Mouse (Mus musculus): ENCODE data around the gene Casq2. TPM values are rescaled to one million over a fixed set of nuclear protein-coding genes. Genes with fewer than 3 reads are reported as not detected.

Gene Casq2
- total and polyA plus RNA-seq, 3 experiments: not detected

GRCm38 (mm10) chr3:102164911-102165310 lies 78.7 kb downstream of the Casq2 start:
- Histone ChIP-seq H3K4me3 (ENCODE audit: control insufficient read depth in 1 of 2, insufficient read depth in 1 of 2, low read depth in 2 of 2, low read length in 2 of 2) (peak overlapping the region; percentile 49 to 65), H3K9ac (ENCODE audit: control insufficient read depth, low read depth, low read length, poor library complexity, severe bottlenecking) (peak overlapping the region; percentile 76), H3K79me2 (ENCODE audit: control insufficient read depth, insufficient read depth, low read length, poor library complexity) (peaks cover 2% of the 10 kb centered on the region; the same call in 1 of the 2 replicates), H3K27me3 (ENCODE audit: control insufficient read depth in 1 of 2, insufficient read depth in 2 of 2, low read length in 2 of 2) (no peaks in the 10 kb centered on the region), H3K27ac (ENCODE audit: control insufficient read depth, low read depth, low read length) (peak overlapping the region; percentile 98), H3K4me1 (ENCODE audit: control insufficient read depth in 1 of 2, insufficient read depth in 2 of 2, low read length in 2 of 2) (peaks cover 6 to 40% of the 10 kb centered on the region in 2 experiments), H3K36me3 (ENCODE audit: control insufficient read depth in 1 of 2, insufficient read depth in 2 of 2, low read length in 2 of 2) (peaks cover 0 to 40% of the 10 kb centered on the region in 2 experiments; a peak in 2 of 4 replicates), H3K9me3 (replicated peaks; ENCODE audit: insufficient read depth, low read length) (no peaks in the 10 kb centered on the region)
- TF ChIP-seq ELF1 (IDR thresholded peaks at IDR 0.05; ENCODE audit: low read depth, low read length) (no peak), GATA1 (IDR thresholded peaks at IDR 0.05; ENCODE audit: low read depth, low read length) (no peak), POLR2A (IDR thresholded peaks at IDR 0.05; ENCODE audit: control insufficient read depth in 1 of 2, insufficient read depth in 1 of 2, low read depth in 1 of 2, low read length in 2 of 2, poor library complexity in 1 of 2) (no peak), GABPA (IDR thresholded peaks at IDR 0.05; ENCODE audit: low read depth, low read length) (no peak), TBP (IDR thresholded peaks at IDR 0.05; ENCODE audit: low read depth, low read length) (no peak), CHD1 (IDR thresholded peaks at IDR 0.05; ENCODE audit: low read depth, low read length) (no peak), ETS1 (IDR thresholded peaks at IDR 0.05; ENCODE audit: low read depth, low read length) (no peak), USF1 (IDR thresholded peaks at IDR 0.05; ENCODE audit: low read depth, low read length) (peak; percentile 80), E2F4 (IDR thresholded peaks at IDR 0.05; ENCODE audit: borderline replicate concordance, low read depth, low read length) (no peak), EP300 (IDR thresholded peaks at IDR 0.05; ENCODE audit: low read depth in 1 of 2, low read length in 2 of 2) (no peak; a peak in 1 of 4 replicates), POLR2AphosphoS2 (IDR thresholded peaks at IDR 0.05; ENCODE audit: low read length) (no peak), MXI1 (IDR thresholded peaks at IDR 0.05; ENCODE audit: low read depth, low read length) (peak; percentile 49; the same call in 1 of the 2 replicates), KAT2A (conservative IDR thresholded peaks at IDR 0.05; ENCODE audit: low read depth, low read length) (no peak), USF2 (IDR thresholded peaks at IDR 0.05; ENCODE audit: borderline replicate concordance in 1 of 2, insufficient read depth in 1 of 2, low read depth in 1 of 2, low read length in 2 of 2) (0 out of 4 replicates have a peak, but pooled peaks of 1 of the 2 experiments have one; percentile 28), NELFE (IDR thresholded peaks at IDR 0.05; ENCODE audit: low read depth, low read length) (0 out of 2 replicates have a peak, but pooled peaks have one; percentile 10), UBTF (IDR thresholded peaks at IDR 0.05; ENCODE audit: borderline replicate concordance, insufficient read depth, low read depth, low read length) (no peak), MEF2A (IDR thresholded peaks at IDR 0.05; ENCODE audit: extremely low read depth, insufficient replicate concordance, low read depth, low read length, poor library complexity, severe bottlenecking) (no peak), ZNF384 (IDR thresholded peaks at IDR 0.05; ENCODE audit: low read depth, low read length) (peak; percentile 43), MYB (IDR thresholded peaks at IDR 0.05; ENCODE audit: low read depth, low read length) (no peak), ZMIZ1 (IDR thresholded peaks at IDR 0.05; ENCODE audit: low read depth, low read length) (no peak), TCF12 (IDR thresholded peaks at IDR 0.05; ENCODE audit: low read depth, low read length) (no peak), RCOR1 (IDR thresholded peaks at IDR 0.05; ENCODE audit: low read depth, low read length) (no peak), CHD2 (IDR thresholded peaks at IDR 0.05; ENCODE audit: low read length) (no peak), POLR2AphosphoS5 (IDR thresholded peaks at IDR 0.05; ENCODE audit: borderline replicate concordance, low read depth, low read length) (no peak), MAX (IDR thresholded peaks at IDR 0.05; ENCODE audit: low read length) (peak; percentile 85), MYC (IDR thresholded peaks at IDR 0.05; ENCODE audit: low read depth, low read length) (peak; percentile 70), MAFK (IDR thresholded peaks at IDR 0.05; ENCODE audit: borderline replicate concordance, low read depth, low read length) (no peak), CTCF (IDR thresholded peaks at IDR 0.05 in 2 of 3, conservative IDR thresholded peaks at IDR 0.05 in 1 of 3; ENCODE audit: control insufficient read depth in 1 of 3, insufficient read depth in 1 of 3, low read depth in 2 of 3, low read length in 3 of 3, poor library complexity in 1 of 3, severe bottlenecking in 1 of 3) (no peak), BHLHE40 (IDR thresholded peaks at IDR 0.05; ENCODE audit: borderline replicate concordance, low read depth, low read length) (peak; percentile 56; the same call in 1 of the 2 replicates)
- DNase-seq (ENCODE audit: low read depth, low spot score): peak; percentile 61

Data from MEL (cell line).